13 mouse cellular contexts compared by ENCODE assay signal in the genomic region with DNA sequence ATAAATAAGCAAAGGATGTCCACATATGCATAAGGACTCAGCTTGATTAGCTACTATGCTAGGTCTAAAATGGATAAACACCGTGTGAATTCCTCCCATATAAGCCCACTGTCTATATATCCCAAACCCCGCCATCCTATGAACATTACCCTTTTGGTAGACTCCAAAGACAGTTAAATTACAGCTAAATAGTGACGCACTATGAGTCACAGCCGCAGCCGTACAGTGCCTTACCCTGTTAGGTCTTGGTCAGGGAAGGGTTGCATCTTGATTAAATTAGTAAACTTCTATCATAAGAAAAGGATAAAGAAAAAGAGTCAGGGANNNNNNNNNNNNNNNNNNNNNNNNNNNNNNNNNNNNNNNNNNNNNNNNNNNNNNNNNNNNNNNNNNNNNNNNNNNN.
"Had no signal": no experiment of that assay in that cellular context is flagged by ENCODE, and none has a peak within 500 bp of the region (broad histone marks: within the 10 kb centered on the region; RNA-seq: fewer than 3 reads in every experiment).

No protein-coding gene starts in this region.

- H3K36me3 ChIP-seq: midbrain, embryonic 10.5 days; neural tube, embryonic 12.5 days; stomach, embryonic 15.5 days had no signal

- H3K27ac ChIP-seq: midbrain, embryonic 10.5 days; neural tube, embryonic 12.5 days; stomach, embryonic 15.5 days; stomach, postnatal 0 days had no signal

- H3K4me1 ChIP-seq: midbrain, embryonic 10.5 days; neural tube, embryonic 12.5 days; stomach, embryonic 15.5 days had no signal

- ATAC-seq: midbrain, embryonic 16.5 days had no signal

- DNase-seq: lung, adult 18-20 months; lung, embryonic 14.5 days; lung, postnatal 10 days; lung, postnatal 4 days; right cerebral cortex, postnatal 14 days; thymus, adult 2 months; thymus, postnatal 25 days; thymus, postnatal 4 days had no signal

- H3K4me2 ChIP-seq: lung, embryonic 14.5 days; neural tube, embryonic 12.5 days; stomach, embryonic 15.5 days had no signal

- H3K9ac ChIP-seq: lung, embryonic 14.5 days; neural tube, embryonic 12.5 days; stomach, embryonic 15.5 days had no signal

- H3K4me3 ChIP-seq: midbrain, embryonic 10.5 days; neural tube, embryonic 12.5 days; stomach, embryonic 15.5 days had no signal

- H3K27me3 ChIP-seq: neural tube, embryonic 12.5 days; stomach, embryonic 15.5 days had no signal

- H3K9me3 ChIP-seq: midbrain, embryonic 10.5 days; neural tube, embryonic 12.5 days; stomach, embryonic 15.5 days had no signal
